Mouse (Mus musculus) spleen, adult 2 months (tissue): ENCODE data around the gene Arhgdia. TPM values are rescaled to one million over a fixed set of nuclear protein-coding genes. Genes with fewer than 3 reads are reported as not detected.
"Not testable (repeated sequence)": the region's sequence is repeated elsewhere in the genome, so short reads cannot be mapped to it uniquely, and the experiment has no call there.

Experiments
- DNase-seq, 2 experiments: peaks; one replicate each; pipeline versions ENCODE4 v3.0.0 to v3.0.0-alpha.2; 2012 to 2021; ENCODE audit warnings: low spot score in 2 of 2, low read depth in 1 of 2
- H3K27ac ChIP-seq: fragments of 200-500 bp; 2 replicates; pipeline ENCODE4 v1.5.1; 2012; ENCODE audit warnings: low read length, inconsistent platforms; ENCODE audit not compliant: insufficient read depth
- H3K27me3 ChIP-seq: fragments of 200-500 bp; 2 replicates; pipeline ENCODE4 v1.6.1; 2012; ENCODE audit warnings: mild to moderate bottlenecking, moderate library complexity, low read length, inconsistent platforms; ENCODE audit not compliant: control insufficient read depth, insufficient read depth
- H3K36me3 ChIP-seq: fragments of 200-500 bp; 2 replicates; pipeline ENCODE4 v1.6.1; 2012; ENCODE audit warnings: mild to moderate bottlenecking, low read length, inconsistent platforms; ENCODE audit not compliant: control insufficient read depth, insufficient read depth
- H3K4me1 ChIP-seq: fragments of 200-500 bp; 2 replicates; pipeline ENCODE4 v1.6.1; 2011; ENCODE audit warnings: inconsistent platforms; ENCODE audit not compliant: control insufficient read depth, insufficient read depth, insufficient read length
- H3K4me3 ChIP-seq: fragments of 200-500 bp; 2 replicates; pipeline ENCODE4 v1.5.1; 2011; ENCODE audit warnings: mild to moderate bottlenecking, inconsistent platforms; ENCODE audit not compliant: insufficient read depth, insufficient read length; ENCODE audit errors: extremely low read depth
- CTCF ChIP-seq: fragments of 200-500 bp; IDR thresholded peaks from 2 replicates; pipeline ENCODE4 v1.5.1; 2011; ENCODE audit warnings: mild to moderate bottlenecking, inconsistent platforms; ENCODE audit not compliant: insufficient read depth, insufficient read length, insufficient replicate concordance; ENCODE audit errors: extremely low read depth
- POLR2A ChIP-seq: fragments of 200-500 bp; IDR thresholded peaks from 2 replicates; pipeline ENCODE4 v1.6.1; 2011; ENCODE audit warnings: low read depth, low read length, inconsistent platforms
- WGBS: fragments of 180-500 bp; shearing (Covaris S2); methylation state at CpG from one replicate; pipeline ENCODE4 v1.1.7; 2018; 5-methylcytosine and 5-hydroxymethylcytosine counted together
- polyA plus RNA-seq: library from polyadenylated mRNA; depleted of rRNA; stranded (reverse); fragments of >200 nt; gene quantifications from 2 replicates; pipeline ENCODE4 v1.2.3, GENCODE M21; 2012

Gene Arhgdia
- polyA plus RNA-seq, 1 experiment = 620 TPM

- Histone ChIP-seq H3K4me3 (no peak overlapping the region), H3K4me1 (peaks cover 9% of the 10 kb centered on the region; the same call in 1 of the 2 replicates), H3K27me3 (no peaks in the 10 kb centered on the region), H3K36me3 (peaks cover 49% of the 10 kb centered on the region), H3K27ac (no peak overlapping the region)
- DNase-seq = no peak
- 96% methylated on average over 6 of the region's 6 CpGs for WGBS
- no peak for TF ChIP-seq CTCF
- no peak for TF ChIP-seq POLR2A
Measured at GRCm38 (mm10) chr11:120568324-120568723, 13.1 kb downstream of the Arhgdia start.

- H3K36me3 ChIP-seq = peaks cover 74% of the 10 kb centered on the region
- WGBS = 90% methylated on average over 9 of the region's 9 CpGs
- no peak overlapping the region for H3K4me3 ChIP-seq
- TF ChIP-seq CTCF = no peak
- TF ChIP-seq POLR2A = no peak
- H3K4me1 ChIP-seq = no peaks in the 10 kb centered on the region
- no peaks in the 10 kb centered on the region for H3K27me3 ChIP-seq
- DNase-seq = no peak
- H3K27ac ChIP-seq = no peak overlapping the region
Measured at GRCm38 (mm10) chr11:120565114-120565513, 16.3 kb downstream of the Arhgdia start.

GRCm38 (mm10) chr11:120562949-120563348 is 18.5 kb downstream of the Arhgdia start:
- H3K4me3 ChIP-seq = no peak overlapping the region
- no peaks in the 10 kb centered on the region for H3K27me3 ChIP-seq
- TF ChIP-seq CTCF (no peak), POLR2A (no peak)
- H3K36me3 ChIP-seq = peaks cover 65% of the 10 kb centered on the region
- 94% methylated on average over 13 of the region's 13 CpGs for WGBS
- no peak overlapping the region for H3K27ac ChIP-seq
- no peak for DNase-seq
- no peaks in the 10 kb centered on the region for H3K4me1 ChIP-seq

- Histone ChIP-seq H3K4me1 (no peaks in the 10 kb centered on the region), H3K36me3 (peaks cover 52% of the 10 kb centered on the region), H3K27ac (no peak overlapping the region), H3K4me3 (no peak overlapping the region), H3K27me3 (no peaks in the 10 kb centered on the region)
- no peak for DNase-seq
- 92% methylated on average over 13 of the region's 13 CpGs for whole genome bisulfite sequencing
- no peak for TF ChIP-seq POLR2A
- TF ChIP-seq CTCF = no peak
Measured at GRCm38 (mm10) chr11:120560952-120561728, 20.3 kb downstream of the Arhgdia start.

- not testable (repeated sequence) for H3K4me3 ChIP-seq, H3K4me1 ChIP-seq, H3K27me3 ChIP-seq, H3K27ac ChIP-seq, DNase-seq
- 92% methylated on average over 6 of the region's 6 CpGs for WGBS
- peaks cover 36% of the 10 kb centered on the region for H3K36me3 ChIP-seq
Measured at GRCm38 (mm10) chr11:120558843-120559242, 22.6 kb downstream of the Arhgdia start.

- WGBS = 63% methylated on average over 2 of the region's 2 CpGs
- no peak overlapping the region for H3K4me3 ChIP-seq
- H3K4me1 ChIP-seq = peaks cover under 1% of the 10 kb centered on the region; the same call in 1 of the 2 replicates
- H3K27ac ChIP-seq = no peak overlapping the region
- H3K36me3 ChIP-seq = peaks cover 3% of the 10 kb centered on the region
- TF ChIP-seq POLR2A = no peak
- no peak for TF ChIP-seq CTCF
- DNase-seq = no peak
- H3K27me3 ChIP-seq = no peaks in the 10 kb centered on the region
Measured at GRCm38 (mm10) chr11:120555260-120555659, 26.2 kb downstream of the Arhgdia start.

GRCm38 (mm10) chr11:120554834-120555233 is 26.6 kb downstream of the Arhgdia start:
- Histone ChIP-seq H3K4me3 (no peak overlapping the region), H3K27me3 (no peaks in the 10 kb centered on the region), H3K4me1 (peaks cover 4% of the 10 kb centered on the region; the same call in 1 of the 2 replicates), H3K36me3 (no peaks in the 10 kb centered on the region; the same call in 1 of the 2 replicates), H3K27ac (no peak overlapping the region)
- TF ChIP-seq POLR2A = no peak
- no peak for DNase-seq
- WGBS = 91% methylated on average over 7 of the region's 7 CpGs
